Mouse (Mus musculus): ENCODE measurements at regions not wholly inside any gene's neighbourhood (a gene's known extent, or its start where the extent isn't known, plus 50 kb on each side); places are given as distances from the start of the nearest gene placed in this dataset.

DNA sequence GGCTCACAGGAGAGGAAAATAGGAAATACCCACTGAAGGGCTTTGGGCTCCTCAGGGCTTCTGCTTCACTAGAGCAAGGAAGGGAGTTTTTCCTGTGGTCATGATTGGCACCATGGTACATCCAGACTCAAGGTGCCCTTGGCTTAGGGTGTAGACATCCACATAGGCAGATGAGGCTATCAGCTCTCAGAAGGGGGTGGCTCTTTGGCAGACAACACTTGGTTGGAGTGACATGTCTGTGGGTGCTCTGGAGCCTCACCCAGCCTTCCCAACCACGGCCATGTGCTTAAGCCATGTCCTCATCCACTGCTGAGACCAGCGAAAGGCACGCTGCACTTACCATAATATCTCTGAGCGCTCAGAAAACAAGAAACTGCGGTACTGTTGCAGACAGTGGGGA, 77.8 kb upstream of the 1700025G04Rik start:
- TF ChIP-seq CTCF (IDR thresholded peaks at IDR 0.05; ENCODE audit: low read depth, low read length), result no peak
- TF ChIP-seq POLR2A (IDR thresholded peaks at IDR 0.05; ENCODE audit: insufficient read depth, low read length), result no peak

Measured in ES-Bruce4 (cell line).